Mouse (Mus musculus) midbrain, embryonic 14.5 days (tissue): Measurements from ENCODE around the gene Hebp2. TPM values are rescaled to one million over a fixed set of nuclear protein-coding genes. Genes with fewer than 3 reads are reported as not detected.
"Not testable (repeated sequence)": the region's sequence is repeated elsewhere in the genome, so short reads cannot be mapped to it uniquely, and the experiment has no call there.

Source experiments
- ATAC-seq: fragments of 200-750 bp; cut with Nextera tagmentation; 2 replicates; pipeline ENCODE4 v1.8.0; 2017; ENCODE audit warnings: moderate number of reproducible peaks, moderate library complexity; ENCODE audit not compliant: low FRiP score, low TSS enrichment
- DNase-seq: peaks from one replicate; pipeline ENCODE4 v3.0.0-alpha.2; 2015
- H3K27ac ChIP-seq: fragments of 300-500 bp; sonication (generic); replicated peaks from 2 replicates; pipeline ENCODE4 v1.5.1; 2014; ENCODE audit warnings: mild to moderate bottlenecking, low read depth, low read length, moderate library complexity
- H3K27me3 ChIP-seq: fragments of 300-500 bp; sonication (generic); 2 replicates; pipeline ENCODE4 v1.6.1; 2014; ENCODE audit warnings: low read length, control low read depth, mixed read lengths; ENCODE audit not compliant: control insufficient read depth, insufficient read depth
- H3K36me3 ChIP-seq: fragments of 300-500 bp; sonication (generic); 2 replicates; pipeline ENCODE4 v1.6.1; 2014; ENCODE audit warnings: low read length, control low read depth; ENCODE audit not compliant: control insufficient read depth, insufficient read depth
- H3K4me1 ChIP-seq: fragments of 300-500 bp; sonication (generic); 2 replicates; pipeline ENCODE4 v1.6.1; 2014; ENCODE audit warnings: mild to moderate bottlenecking, antibody characterized with exemption, low read length, control low read depth; ENCODE audit not compliant: control insufficient read depth, insufficient read depth
- H3K4me2 ChIP-seq: fragments of 300-500 bp; sonication (generic); 2 replicates; pipeline ENCODE4 v1.6.1; 2014; ENCODE audit warnings: mild to moderate bottlenecking, low read length, moderate library complexity
- H3K4me3 ChIP-seq: fragments of 300-500 bp; sonication (generic); replicated peaks from 2 replicates; pipeline ENCODE4 v1.5.1; 2014; ENCODE audit warnings: low read depth, low read length
- H3K9ac ChIP-seq: fragments of 300-500 bp; sonication (generic); replicated peaks from 2 replicates; pipeline ENCODE4 v1.6.1; 2014; ENCODE audit warnings: mild to moderate bottlenecking, low read length, moderate library complexity
- H3K9me3 ChIP-seq: fragments of 300-500 bp; sonication (generic); 2 replicates; pipeline ENCODE4 v1.6.1; 2016; ENCODE audit warnings: low read length, control low read depth, mixed read lengths; ENCODE audit not compliant: control insufficient read depth
- WGBS: fragments of 180-500 bp; shearing (Covaris S2); extraction: QIAGEN DNeasy Blood & Tissue Kit; methylation state at CpG from one replicate; pipeline ENCODE4 v1.1.7; 2014; 5-methylcytosine and 5-hydroxymethylcytosine counted together
- polyA plus RNA-seq: library from polyadenylated mRNA; unstranded; fragments of >200 nt; fragmentation: Nextera tagmentation; extraction: Ambion mirVana; gene quantifications from 2 replicates; pipeline ENCODE4 v1.2.1, GENCODE M21; 2014

Gene Hebp2
- polyA plus RNA-seq = 8.2 and 9.4 TPM in 2 replicates

DNA sequence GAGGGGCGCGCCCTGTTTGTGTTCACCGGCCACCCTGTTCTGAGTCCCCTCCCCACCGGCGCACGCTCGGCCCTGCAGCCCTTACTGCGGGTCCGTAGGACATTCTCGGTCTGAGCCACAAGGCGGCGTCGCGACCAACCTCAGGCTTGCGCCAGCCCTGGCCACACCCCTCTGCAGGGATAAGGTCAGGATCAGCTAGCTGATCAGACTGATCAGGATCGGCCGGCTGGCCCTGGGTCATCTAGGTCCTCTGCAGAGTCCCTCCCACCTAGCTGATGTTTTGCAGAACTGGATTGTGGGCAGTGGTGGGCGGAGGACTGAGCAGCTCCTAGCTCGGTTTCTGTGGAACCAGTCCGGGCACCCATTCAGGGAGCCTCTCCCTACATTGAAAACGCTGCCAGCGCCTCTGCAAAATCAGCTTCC is at the start of gene Hebp2:
TSS of gene Hebp2 (minus strand) at position 264 of the 423 bp plus-strand sequence.
- Histone ChIP-seq H3K9me3 (no peaks in the 10 kb centered on the region), H3K9ac (peak within 1 kb of the TSS; percentile 74), H3K4me3 (peak within 1 kb of the TSS; percentile 61), H3K4me2 (peak within 1 kb of the TSS; percentile 88), H3K27me3 (no peaks in the 10 kb centered on the region), H3K27ac (no peak within 1 kb of the TSS), H3K36me3 (no peaks in the 10 kb centered on the region), H3K4me1 (peaks cover 4% of the 10 kb centered on the region; the same call in 1 of the 2 replicates)
- DNase-seq (peak; percentile 88), ATAC-seq (peak; percentile 88)
- under 1% methylated on average over 22 of the region's 22 CpGs for WGBS

DNA sequence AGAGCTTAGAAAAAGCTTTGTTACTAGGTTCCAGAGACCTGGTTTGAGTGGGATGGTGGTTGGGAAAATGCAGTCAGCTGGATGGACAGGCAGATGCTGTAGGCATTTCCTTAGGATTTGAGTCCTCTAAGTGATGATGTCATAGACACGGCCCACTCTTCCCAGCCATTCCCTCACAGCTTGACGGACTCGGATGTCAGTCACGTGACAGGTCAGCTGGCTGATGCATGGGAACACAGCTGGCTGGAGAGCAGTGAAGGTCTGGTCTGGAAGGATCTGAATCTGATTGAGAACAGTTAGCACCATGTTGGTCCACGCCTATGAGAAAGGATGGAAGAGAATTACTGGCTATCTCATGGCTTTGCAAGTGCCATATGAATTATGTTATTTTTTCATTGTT is 43.6 kb upstream of the Hebp2 start:
- no peak for DNase-seq
- Histone ChIP-seq H3K27ac (no peak overlapping the region), H3K27me3 (no peaks in the 10 kb centered on the region), H3K4me1 (no peaks in the 10 kb centered on the region), H3K4me3 (no peak overlapping the region), H3K9ac (no peak overlapping the region), H3K36me3 (peaks cover 39% of the 10 kb centered on the region), H3K4me2 (no peak overlapping the region), H3K9me3 (no peaks in the 10 kb centered on the region)
- 93% methylated on average over 5 of the region's 5 CpGs for WGBS
- ATAC-seq = no peak

DNA sequence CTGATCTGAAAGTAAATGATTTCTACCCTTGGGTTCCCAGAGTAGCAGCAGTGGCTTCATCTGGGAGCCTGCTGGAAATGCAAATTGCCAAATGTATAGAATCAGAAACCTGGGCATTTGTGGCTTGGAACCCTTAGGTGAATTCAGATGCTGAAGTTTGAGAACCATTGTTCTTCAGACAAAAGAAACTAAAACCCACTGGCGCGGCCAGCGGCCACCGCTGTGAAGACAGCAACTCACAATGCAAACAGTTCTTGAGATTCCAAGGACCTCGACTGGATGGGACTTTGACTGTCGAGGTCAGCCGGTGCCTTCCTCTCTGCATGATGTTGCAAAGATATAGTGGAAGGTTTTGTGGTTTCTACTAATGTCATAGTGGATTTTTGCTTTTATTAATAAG is 38.3 kb upstream of the Hebp2 start:
- Histone ChIP-seq H3K4me2 (no peak overlapping the region), H3K4me1 (no peaks in the 10 kb centered on the region), H3K9me3 (no peaks in the 10 kb centered on the region), H3K9ac (no peak overlapping the region), H3K4me3 (no peak overlapping the region), H3K27me3 (no peaks in the 10 kb centered on the region), H3K36me3 (peaks cover 8% of the 10 kb centered on the region), H3K27ac (no peak overlapping the region)
- DNase-seq (no peak), ATAC-seq (no peak)
- WGBS = 3% methylated on average over 7 of the region's 7 CpGs

DNA sequence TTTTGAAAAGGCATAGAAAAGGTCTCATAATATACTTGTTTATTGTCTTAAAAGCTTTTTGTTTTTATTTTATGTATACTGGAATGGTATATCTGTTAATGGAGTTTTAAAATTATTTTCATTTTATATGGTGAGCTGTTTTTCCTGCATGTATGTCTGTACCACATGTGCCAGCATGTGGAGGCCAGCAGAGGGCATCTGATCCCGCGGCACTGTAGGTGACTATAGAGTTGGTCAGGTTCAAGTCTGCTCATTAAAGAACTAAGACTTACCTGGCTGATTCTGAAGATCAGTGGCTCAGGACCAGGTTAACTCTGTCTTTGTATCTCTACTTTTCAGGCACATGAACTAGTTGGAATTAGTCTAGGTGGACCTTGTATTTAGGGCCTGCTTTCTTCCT is 26.7 kb upstream of the Hebp2 start:
- Histone ChIP-seq H3K9ac (no peak overlapping the region), H3K4me2 (no peak overlapping the region), H3K27ac (no peak overlapping the region), H3K27me3 (no peaks in the 10 kb centered on the region), H3K4me1 (no peaks in the 10 kb centered on the region), H3K36me3 (no peaks in the 10 kb centered on the region), H3K4me3 (no peak overlapping the region), H3K9me3 (no peaks in the 10 kb centered on the region)
- ATAC-seq = no peak
- 62% methylated on average over 2 of the region's 2 CpGs for WGBS
- DNase-seq = no peak

DNA sequence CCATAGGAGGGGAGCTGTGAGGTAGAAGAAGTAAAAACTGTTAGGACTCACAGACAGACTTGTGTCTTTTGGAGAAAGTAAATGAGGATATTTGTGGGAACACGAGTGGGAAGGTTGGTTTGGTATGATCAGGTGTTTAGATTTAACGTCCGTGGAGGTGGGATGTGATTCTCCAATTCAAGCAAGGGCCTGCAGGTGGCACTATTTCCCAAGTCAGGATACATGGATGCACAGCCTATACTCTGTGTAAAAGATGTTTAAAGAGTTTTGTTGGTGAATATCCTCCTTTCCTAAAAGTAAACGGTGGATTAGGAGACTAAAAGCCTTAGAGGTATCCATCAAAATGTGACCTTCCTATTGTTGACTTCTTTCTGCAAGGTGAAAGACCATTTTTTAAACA is 17.1 kb upstream of the Hebp2 start:
- no peaks in the 10 kb centered on the region for H3K36me3 ChIP-seq
- H3K4me1 ChIP-seq = no peaks in the 10 kb centered on the region
- H3K9ac ChIP-seq = no peak overlapping the region
- no peaks in the 10 kb centered on the region for H3K9me3 ChIP-seq
- no peak overlapping the region for H3K4me2 ChIP-seq
- WGBS = 8% methylated on average over 4 of the region's 4 CpGs
- no peak overlapping the region for H3K4me3 ChIP-seq
- no peaks in the 10 kb centered on the region for H3K27me3 ChIP-seq
- DNase-seq = peak; percentile 81
- no peak overlapping the region for H3K27ac ChIP-seq
- ATAC-seq = peak; percentile 27; the same call in 1 of the 2 replicates

DNA sequence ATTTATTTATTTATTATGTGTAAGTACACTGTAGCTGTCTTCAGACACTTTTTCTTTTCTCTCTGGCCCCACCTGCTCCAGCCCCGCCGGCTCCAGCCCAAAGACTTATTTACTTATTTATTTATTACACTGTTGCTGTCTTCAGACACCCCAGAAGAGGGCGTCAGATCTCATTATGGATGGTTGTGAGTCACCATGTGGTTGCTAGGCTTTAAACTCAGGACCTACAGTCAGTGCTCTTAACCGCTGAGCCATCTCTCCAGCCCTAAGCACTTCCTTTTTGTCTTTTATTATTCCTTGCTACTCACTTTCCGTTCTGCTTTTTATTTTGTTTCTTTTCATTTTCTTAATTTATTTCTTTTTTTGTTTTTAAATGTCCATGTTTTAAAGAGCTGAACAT is 15.6 kb upstream of the Hebp2 start:
- ATAC-seq = no peak
- 48% methylated on average over 5 of the region's 5 CpGs for WGBS

DNA sequence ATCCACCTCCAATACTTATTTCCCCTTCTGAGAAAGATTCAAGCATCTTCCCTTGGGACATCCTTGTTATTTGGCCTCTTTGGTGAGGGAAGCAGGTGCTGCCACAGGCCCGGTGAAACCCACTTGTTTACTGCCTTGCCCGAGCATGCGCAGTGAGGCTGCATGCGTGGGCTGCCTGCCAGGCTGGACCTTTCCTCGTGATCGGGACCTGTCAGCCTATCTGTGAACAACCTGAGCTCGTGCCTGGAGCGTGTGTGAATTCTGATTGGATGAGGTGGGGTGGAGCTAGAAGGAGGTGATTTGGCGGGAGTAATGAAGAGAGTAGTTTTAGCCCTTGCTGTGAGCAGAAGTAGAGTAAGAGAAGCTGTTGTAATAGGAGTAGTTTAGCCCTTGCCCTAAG is 13.2 kb upstream of the Hebp2 start:
- H3K36me3 ChIP-seq, DNase-seq, H3K27ac ChIP-seq, H3K4me1 ChIP-seq, H3K9ac ChIP-seq, H3K4me2 ChIP-seq, H3K9me3 ChIP-seq, H3K27me3 ChIP-seq, ATAC-seq, H3K4me3 ChIP-seq: not testable (repeated sequence)
- 89% methylated on average over 9 of the region's 9 CpGs for WGBS

More for the DNA sequence above, 15.6 kb upstream of the Hebp2 start:
- Histone ChIP-seq H3K4me3 (no peak overlapping the region), H3K4me2 (no peak overlapping the region), H3K36me3 (no peaks in the 10 kb centered on the region), H3K27ac (no peak overlapping the region), H3K4me1 (no peaks in the 10 kb centered on the region), H3K9me3 (no peaks in the 10 kb centered on the region), H3K9ac (no peak overlapping the region), H3K27me3 (no peaks in the 10 kb centered on the region)
- no peak for DNase-seq

DNA sequence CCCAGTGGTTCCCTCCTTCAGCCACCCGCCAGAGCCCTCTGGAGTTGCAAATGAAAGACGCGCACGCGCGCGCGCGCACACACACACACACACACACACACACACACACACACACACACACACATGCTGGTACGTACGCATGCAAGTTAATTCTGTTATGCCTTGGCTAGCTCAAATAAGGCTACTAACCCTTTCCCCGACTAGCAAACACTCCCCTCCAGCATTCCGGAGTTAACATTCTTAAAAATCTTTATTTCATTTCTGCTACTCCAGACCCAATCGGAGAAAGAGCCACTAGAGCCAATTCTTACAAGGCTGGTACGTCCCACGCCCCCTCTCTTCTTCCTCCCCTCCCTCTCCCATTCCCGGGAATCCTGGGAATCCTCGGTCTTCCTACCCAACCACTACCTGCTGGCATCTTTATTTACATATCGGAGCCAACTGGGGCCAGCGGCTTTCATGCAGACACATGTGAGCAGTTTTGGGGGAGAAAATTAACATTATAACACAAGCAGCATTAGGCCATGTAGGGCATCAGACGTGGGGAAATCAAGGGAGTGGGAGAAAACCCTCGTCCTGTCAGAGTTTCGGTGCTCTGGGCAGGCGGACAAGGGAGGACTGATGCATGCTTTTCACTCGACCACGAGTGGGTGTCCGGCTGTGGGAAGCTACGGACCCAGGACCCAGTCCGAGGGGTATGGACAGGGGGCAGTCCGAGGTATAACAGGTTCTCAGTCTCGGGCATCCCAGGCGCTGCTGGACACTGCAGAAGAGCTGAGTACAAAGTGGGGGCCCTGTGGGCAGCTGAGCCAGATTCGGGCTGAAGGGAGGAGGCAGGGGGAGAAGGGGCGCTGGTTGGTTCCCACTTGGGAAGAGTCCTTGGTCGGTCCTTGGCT is 3.7 kb upstream of the Hebp2 start:
- Histone ChIP-seq H3K9me3 (no peaks in the 10 kb centered on the region), H3K27ac (no peak overlapping the region), H3K4me3 (peak overlapping the region; percentile 39), H3K4me1 (peaks cover 4% of the 10 kb centered on the region; the same call in 1 of the 2 replicates), H3K4me2 (peak overlapping the region; percentile 68), H3K36me3 (no peaks in the 10 kb centered on the region), H3K9ac (peak overlapping the region; percentile 50), H3K27me3 (no peaks in the 10 kb centered on the region)
- WGBS = 1% methylated on average over 35 of the region's 35 CpGs
- ATAC-seq (peak; percentile 55), DNase-seq (peak; percentile 76)

DNA sequence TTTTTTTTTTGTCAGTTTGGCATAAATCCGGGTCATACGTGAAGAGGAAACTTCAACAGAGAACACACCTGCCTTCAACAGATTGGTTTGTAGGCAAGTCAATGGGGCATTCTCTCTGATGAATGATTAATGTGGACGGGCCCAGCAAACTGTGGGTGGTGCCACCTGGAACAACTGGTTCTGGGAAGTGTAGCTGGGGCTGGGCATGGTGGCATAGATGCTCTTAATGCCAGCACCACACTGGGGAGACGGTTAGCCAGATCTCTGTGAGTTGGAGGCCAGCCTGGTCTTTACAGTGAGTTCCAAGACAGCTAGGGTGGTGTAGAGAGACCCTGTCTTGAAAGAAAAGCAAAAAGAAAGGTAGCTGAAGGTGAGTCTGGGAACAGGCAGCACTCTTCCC is 1.5 kb upstream of the Hebp2 start:
- Histone ChIP-seq H3K9me3 (no peaks in the 10 kb centered on the region), H3K36me3 (no peaks in the 10 kb centered on the region), H3K27ac (no peak overlapping the region), H3K9ac (no peak overlapping the region), H3K27me3 (no peaks in the 10 kb centered on the region), H3K4me3 (no peak overlapping the region), H3K4me1 (peaks cover 4% of the 10 kb centered on the region; the same call in 1 of the 2 replicates), H3K4me2 (no peak overlapping the region)
- WGBS = 94% methylated on average over 4 of the region's 4 CpGs
- ATAC-seq (no peak), DNase-seq (no peak)
